Mouse (Mus musculus) olfactory bulb, adult 2 months (tissue): ENCODE measurements around the gene Tank. TPM values are rescaled to one million over a fixed set of nuclear protein-coding genes. Genes with fewer than 3 reads are reported as not detected.

Source experiments
- H3K27ac ChIP-seq: fragments of 200-500 bp; 2 replicates; pipeline ENCODE4 v1.5.1; 2012; ENCODE audit warnings: low read depth, low read length; ENCODE audit not compliant: insufficient read depth
- H3K4me1 ChIP-seq: fragments of 200-500 bp; 2 replicates; pipeline ENCODE4 v1.6.1; 2012; ENCODE audit warnings: low read length; ENCODE audit not compliant: control insufficient read depth, insufficient read depth
- H3K4me3 ChIP-seq: fragments of 200-500 bp; 2 replicates; pipeline ENCODE4 v1.5.1; 2012; ENCODE audit warnings: mild to moderate bottlenecking, low read depth, low read length, moderate library complexity; ENCODE audit not compliant: insufficient read depth
- CTCF ChIP-seq: fragments of 200-500 bp; IDR thresholded peaks from 2 replicates; pipeline ENCODE4 v1.5.1; 2012; ENCODE audit warnings: low read depth, mild to moderate bottlenecking, low read length, moderate library complexity; ENCODE audit not compliant: insufficient read depth
- POLR2A ChIP-seq: fragments of 200-500 bp; IDR thresholded peaks from 2 replicates; pipeline ENCODE4 v1.6.1; 2012; ENCODE audit warnings: mild to moderate bottlenecking, low read depth, low read length, moderate library complexity; ENCODE audit not compliant: insufficient read depth
- WGBS: fragments of 180-500 bp; shearing (Covaris S2); methylation state at CpG from one replicate; pipeline ENCODE4 v1.1.7; 2018; 5-methylcytosine and 5-hydroxymethylcytosine counted together
- polyA plus RNA-seq: library from polyadenylated mRNA; stranded (reverse); fragments of >200 nt; gene quantifications from 2 replicates; pipeline ENCODE4 v1.2.4, GENCODE M21; 2012; ENCODE audit warnings: low replicate concordance; ENCODE audit not compliant: missing spikeins, insufficient read depth, insufficient read length

Tank gene
- polyA plus RNA-seq, 1 experiment: not detected

DNA sequence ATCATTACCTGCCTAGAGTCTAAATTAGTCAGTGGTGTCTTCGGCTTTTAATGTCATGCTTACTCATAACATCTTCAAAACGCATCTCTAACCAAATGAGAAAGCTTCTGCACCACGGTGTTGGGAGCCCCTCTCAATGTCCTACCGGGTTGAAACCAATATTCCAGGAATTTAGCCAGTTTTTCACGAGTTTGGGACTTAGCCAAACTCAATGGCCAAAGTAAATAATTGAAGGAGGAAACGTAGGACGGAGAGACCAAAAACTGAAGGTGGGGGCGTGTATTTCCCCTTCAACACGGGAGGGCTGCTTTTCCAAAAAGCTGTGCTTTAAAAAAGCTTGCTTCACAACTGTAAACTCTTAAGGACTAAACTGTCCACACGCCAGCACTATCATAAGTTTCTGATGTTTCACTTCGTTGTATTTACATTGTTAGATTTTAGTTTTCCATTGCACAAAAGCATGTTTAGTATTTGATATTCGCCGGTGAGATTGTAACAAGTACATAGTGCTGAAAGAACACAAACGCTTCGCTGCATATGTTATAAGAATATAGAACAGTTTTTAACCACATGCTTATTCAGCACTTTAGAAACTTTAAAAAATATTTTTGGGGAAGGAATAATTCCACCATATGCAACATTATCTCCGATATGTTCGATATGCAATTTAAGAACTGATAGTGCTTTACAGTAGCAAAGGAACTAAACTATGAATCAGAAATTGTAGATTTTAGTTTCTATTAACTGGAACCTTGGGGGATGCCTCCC lies 1.3 kb upstream of the Tank start:
- WGBS: 76% methylated on average over 17 of the region's 17 CpGs
- no peak overlapping the region for H3K4me3 ChIP-seq
- no peaks in the 10 kb centered on the region for H3K4me1 ChIP-seq
- no peak overlapping the region for H3K27ac ChIP-seq
- TF ChIP-seq POLR2A: no peak
- TF ChIP-seq CTCF: no peak

DNA sequence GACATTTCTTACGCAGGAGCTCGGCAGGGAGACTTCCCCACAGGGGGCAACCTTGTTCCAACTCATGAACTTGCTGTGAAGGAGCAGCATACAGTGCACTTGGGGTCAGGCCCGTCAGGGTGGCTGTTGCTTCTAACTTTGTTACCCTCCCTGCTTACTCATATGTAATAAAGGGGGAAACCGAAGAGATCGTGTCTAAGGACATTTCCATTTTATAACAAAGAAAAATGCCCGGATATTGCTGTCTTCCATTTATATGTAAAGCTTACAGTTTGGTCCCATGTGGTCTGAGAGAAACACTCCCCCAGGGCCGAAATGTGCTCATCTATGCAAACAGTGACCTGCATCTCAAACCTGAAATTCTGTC lies 706 bp upstream of the Tank start:
- 71% methylated on average over 7 of the region's 7 CpGs for WGBS
- TF ChIP-seq POLR2A (no peak), CTCF (no peak)
- no peaks in the 10 kb centered on the region for H3K4me1 ChIP-seq
- H3K27ac ChIP-seq: no peak overlapping the region
- no peak overlapping the region for H3K4me3 ChIP-seq

DNA sequence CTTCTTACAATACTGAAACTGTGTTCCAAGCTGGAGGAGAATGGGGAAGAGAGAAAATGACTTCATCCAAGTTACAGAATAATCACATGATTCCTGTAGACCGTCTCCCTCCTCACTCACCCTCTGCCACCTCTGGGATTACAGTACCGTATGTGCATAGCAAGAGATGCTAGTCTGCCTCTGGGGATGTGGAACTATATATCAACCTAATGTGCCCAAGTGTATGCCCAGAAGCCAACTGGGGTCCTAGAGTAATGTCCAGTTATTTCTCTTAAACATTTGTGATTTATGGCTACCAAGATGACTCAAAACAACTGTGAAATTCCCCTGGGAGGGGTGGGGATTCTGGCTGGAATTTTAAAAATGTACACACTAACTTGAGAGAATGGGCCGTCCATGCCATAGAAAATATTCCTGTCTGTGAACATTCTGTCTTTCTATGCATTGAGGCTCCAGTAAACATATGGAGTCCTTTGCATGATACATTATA lies 1.2 kb downstream of the Tank start:
- H3K27ac ChIP-seq: no peak overlapping the region
- no peak for TF ChIP-seq CTCF
- no peak for TF ChIP-seq POLR2A
- no peak overlapping the region for H3K4me3 ChIP-seq
- H3K4me1 ChIP-seq: no peaks in the 10 kb centered on the region
- WGBS: 88% methylated on average over 3 of the region's 3 CpGs

DNA sequence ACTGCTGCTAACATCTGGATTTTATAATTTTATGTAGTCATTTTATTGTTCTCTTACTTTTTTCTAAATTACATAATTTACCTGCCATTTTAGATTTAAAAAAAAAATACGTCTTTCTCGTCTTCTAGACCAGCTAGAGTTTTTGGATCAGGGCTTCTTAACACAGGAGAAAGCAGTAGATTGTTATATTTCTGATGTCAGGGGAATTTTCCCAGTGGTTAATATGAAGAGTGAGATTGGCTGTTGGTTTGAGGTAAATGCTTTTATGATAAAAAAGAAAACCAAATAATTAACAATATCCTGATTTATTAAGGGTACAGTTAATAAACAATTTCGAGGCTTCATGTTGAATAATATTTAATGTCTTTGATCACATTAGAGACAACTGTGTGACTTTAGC lies 1.7 kb downstream of the Tank start:
- Histone ChIP-seq H3K4me1 (no peaks in the 10 kb centered on the region), H3K4me3 (no peak overlapping the region), H3K27ac (no peak overlapping the region)
- 92% methylated on average over 3 of the region's 3 CpGs for WGBS
- TF ChIP-seq POLR2A: no peak
- no peak for TF ChIP-seq CTCF

DNA sequence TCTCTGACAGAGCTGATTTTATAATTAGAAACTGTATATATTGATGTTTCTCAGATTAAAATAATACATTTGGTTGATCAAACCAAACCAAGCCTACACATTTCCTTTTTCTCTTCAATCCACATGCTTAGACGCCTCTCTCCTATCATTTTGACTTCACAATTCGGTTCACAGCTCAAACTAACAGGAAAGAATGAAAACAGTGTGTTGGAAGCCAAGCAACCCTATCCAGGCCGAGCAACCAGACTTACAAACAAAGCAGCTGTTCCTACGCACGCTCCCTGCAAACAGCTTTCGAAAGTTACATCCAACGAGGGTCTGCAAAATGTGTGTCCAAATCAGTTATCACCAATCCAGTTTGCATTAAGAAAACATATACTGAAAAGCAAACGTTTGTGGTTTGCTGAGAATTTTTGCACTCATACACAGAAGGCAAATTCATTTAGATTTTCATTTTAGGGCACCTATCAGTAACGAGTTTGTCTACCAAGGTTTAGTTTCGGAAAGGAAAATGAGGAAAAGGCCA lies 2.2 kb downstream of the Tank start:
- 64% methylated on average over 10 of the region's 10 CpGs for WGBS

DNA sequence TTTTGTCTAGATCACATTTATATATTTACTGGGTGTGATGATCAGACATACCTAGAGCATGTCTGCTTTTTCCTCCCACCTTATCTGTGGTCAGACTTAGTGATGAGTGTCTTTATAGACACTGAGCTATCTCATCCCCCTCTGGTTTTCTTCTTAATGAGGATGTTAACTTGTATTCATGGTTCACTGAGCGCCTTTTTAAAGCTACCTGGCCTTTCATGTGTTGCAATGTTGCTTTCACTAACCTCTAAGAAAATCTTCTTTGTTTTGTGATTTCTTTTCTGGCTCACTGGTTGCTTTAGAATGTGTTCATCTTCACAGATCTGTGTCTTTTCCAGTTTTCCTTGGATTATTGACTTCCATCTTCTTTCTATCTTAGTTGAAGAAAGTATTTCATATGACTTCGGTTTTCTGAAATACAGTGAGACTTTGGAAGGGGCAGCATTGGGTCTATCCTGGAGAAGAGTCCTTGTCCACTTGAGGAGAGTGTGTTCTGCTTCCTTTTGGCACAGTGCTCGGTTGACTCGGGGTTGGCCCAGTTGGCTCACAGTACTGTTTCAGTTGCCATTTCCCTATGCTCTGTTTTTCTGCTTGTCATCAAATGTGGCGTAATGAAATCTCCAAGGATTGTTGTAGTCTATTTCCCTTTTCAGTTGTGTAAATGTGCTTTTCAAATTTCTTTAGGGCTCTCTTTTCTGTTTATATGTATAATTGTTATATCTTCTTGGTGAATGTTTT lies 4.4 kb downstream of the Tank start:
- H3K4me1 ChIP-seq: no peaks in the 10 kb centered on the region
- TF ChIP-seq POLR2A: no peak
- TF ChIP-seq CTCF: no peak
- 87% methylated on average over 5 of the region's 5 CpGs for WGBS

More for the DNA sequence above, 2.2 kb downstream of the Tank start:
- Histone ChIP-seq H3K27ac (no peak overlapping the region), H3K4me3 (no peak overlapping the region), H3K4me1 (no peaks in the 10 kb centered on the region)
- TF ChIP-seq CTCF (no peak), POLR2A (no peak)

DNA sequence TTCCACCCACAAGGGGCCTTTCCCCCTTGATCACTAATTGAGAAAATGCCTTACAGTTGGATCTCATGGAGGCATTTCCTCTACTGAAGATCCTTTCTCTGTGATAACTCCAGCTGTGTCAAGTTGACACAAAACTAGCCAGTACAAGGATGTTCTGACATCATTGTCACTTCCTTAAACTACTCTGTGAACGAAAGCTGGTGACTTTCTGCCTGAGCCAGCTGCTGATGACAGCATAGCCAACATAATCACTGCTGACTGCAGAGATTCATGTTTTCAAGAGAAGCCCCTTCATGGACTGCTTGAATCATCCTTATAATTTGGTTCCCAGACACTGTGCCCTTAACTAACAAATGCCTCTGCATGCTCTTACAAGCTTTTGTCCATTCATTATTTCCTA lies 7.1 kb downstream of the Tank start:
- 64% methylated on average over 1 of the region's 1 CpGs for WGBS
- no peak for TF ChIP-seq CTCF
- TF ChIP-seq POLR2A: no peak
- H3K4me3 ChIP-seq: no peak overlapping the region
- no peak overlapping the region for H3K27ac ChIP-seq
- no peaks in the 10 kb centered on the region for H3K4me1 ChIP-seq

More for the DNA sequence above, 4.4 kb downstream of the Tank start:
- H3K27ac ChIP-seq: no peak overlapping the region
- H3K4me3 ChIP-seq: no peak overlapping the region

DNA sequence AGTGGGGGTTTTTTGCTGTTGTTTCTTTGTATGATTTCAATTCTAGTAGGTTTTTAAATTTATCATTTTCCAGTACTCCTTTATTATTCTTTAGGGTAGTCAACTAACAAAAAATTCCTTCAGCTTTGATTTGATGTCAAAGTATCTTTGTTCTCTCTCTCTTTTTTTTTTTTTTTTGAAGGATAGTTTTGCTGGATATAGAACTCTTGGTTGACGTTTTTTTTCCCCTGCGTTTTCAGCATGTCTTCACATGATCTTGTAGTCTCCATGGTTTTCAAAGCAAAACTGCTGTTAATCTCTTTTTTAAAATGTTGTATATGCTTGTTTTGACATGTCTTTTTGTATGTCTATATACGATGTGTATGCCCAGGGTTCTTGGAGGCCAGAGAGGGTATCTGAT lies 7.8 kb downstream of the Tank start:
- 95% methylated on average over 3 of the region's 3 CpGs for WGBS
- Histone ChIP-seq H3K4me3 (no peak overlapping the region), H3K4me1 (no peaks in the 10 kb centered on the region), H3K27ac (no peak overlapping the region)
- TF ChIP-seq CTCF (no peak), POLR2A (no peak)

DNA sequence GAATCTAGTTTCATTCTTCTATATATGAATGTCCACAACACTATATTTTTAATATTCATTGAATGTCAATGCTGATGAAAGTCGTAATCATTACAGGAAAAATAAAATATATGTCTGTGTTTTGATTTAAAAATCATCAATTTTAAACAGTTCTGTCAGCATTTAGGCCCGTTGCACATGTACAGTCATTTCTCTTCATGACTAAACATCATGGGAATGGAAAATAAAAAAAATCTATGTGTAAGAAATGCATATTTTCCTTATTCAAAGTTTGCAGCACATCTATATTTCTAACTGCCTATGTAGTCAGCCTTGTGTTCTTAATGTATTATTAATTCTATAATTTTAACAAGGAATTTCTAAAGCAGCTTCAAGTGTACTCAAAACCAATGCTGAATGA lies 12.4 kb downstream of the Tank start:
- no peaks in the 10 kb centered on the region for H3K4me1 ChIP-seq
- 91% methylated on average over 2 of the region's 2 CpGs for WGBS
- no peak for TF ChIP-seq CTCF
- TF ChIP-seq POLR2A: no peak
- H3K4me3 ChIP-seq: no peak overlapping the region
- no peak overlapping the region for H3K27ac ChIP-seq
